Mouse (Mus musculus): Measurements from ENCODE around the gene Gtpbp1.

DNA sequence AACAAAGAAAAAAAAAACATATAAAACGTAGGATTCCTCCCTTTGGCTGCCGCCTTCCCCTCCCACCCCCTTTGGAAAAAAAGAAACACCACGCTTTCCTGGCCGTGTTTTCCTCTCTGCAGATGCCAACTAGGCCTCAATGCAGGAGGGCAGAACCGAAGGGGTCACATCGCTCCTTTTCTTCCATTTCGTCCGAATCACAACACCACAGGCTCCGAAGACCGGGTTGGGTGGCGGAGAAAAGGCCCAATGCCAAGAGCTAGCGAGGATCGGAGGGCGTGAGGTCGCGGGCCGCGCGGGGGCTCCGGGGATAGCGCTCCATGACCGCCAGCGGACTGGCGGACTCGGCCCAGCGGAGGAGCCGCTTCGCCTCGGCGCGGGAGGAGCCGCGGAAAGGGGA, 3.5 kb upstream of the Gtpbp1 start:
- TF ChIP-seq CTCF (IDR thresholded peaks at IDR 0.05; ENCODE audit: low read depth) (no peak), EP300 (optimal IDR thresholded peaks at IDR 0.05) (no peak)
